Mouse (Mus musculus): ENCODE data around the gene Zdhhc13.

GRCm38 (mm10) chr7:48846755-48847154 lies 58.0 kb downstream of the Zdhhc13 start:
- no peak for TF ChIP-seq CTCF (IDR thresholded peaks at IDR 0.05; ENCODE audit: borderline replicate concordance, insufficient read depth, low read depth, low read length)
- no peak for TF ChIP-seq POLR2A (IDR thresholded peaks at IDR 0.05; ENCODE audit: borderline replicate concordance, insufficient read depth, low read length)
